Comparison of ENCODE assay signal across 13 mouse cellular contexts in the genomic region with DNA sequence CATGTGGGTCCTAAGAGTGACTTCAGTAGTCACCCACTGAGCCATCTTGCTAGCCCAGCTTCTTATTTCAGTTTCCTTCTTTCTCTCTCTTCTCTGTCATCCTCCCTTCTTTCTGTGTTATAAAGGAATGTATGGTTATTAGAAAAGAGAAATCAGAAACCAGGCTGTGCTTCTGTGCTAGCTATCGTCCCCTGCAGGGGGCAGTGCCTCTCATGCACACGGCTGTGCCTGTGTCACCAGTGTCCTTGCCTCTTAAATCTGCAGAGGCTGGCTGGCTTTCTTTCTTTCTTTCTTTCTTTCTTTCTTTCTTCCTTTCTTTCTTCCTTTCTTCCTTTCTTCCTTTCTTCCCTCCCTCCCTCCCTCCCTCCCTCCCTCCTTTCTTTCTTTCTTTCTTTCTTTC. TPM values are rescaled to one million over a fixed set of nuclear protein-coding genes. Genes with fewer than 3 reads are reported as not detected.
A peak's percentile ranks its signal among the peaks of the same experiment; 100 is the strongest.
DNase-seq lines count a peak whose midpoint lies in the region; ATAC-seq and TF ChIP-seq lines count a peak whose summit lies in the region.
"Not testable (repeated sequence)": the region's sequence is repeated elsewhere in the genome, so short reads cannot be mapped to it uniquely, and the experiment has no call there.
"Had no signal": no experiment of that assay in that cellular context is flagged by ENCODE, and none has a peak within 500 bp of the region (broad histone marks: within the 10 kb centered on the region; RNA-seq: fewer than 3 reads in every experiment).

No protein-coding gene starts in this region.

- H3K9ac ChIP-seq in liver, embryonic 14.5 days (replicated peaks); neural tube, embryonic 15.5 days (replicated peaks): not testable (repeated sequence)

- not testable (repeated sequence) for H3K27me3 ChIP-seq in E14TG2a.4 (ENCODE audit: insufficient read depth, low read length); embryonic facial prominence, embryonic 10.5 days (replicated peaks; ENCODE audit: low read depth, poor library complexity, severe bottlenecking); liver, embryonic 14.5 days (ENCODE audit: control insufficient read depth, insufficient read depth, low read length); neural tube, embryonic 15.5 days (replicated peaks)

- peak; percentile 62 to 72 for DNase-seq in adrenal gland, postnatal 36 days
- peak; percentile 27 for DNase-seq in embryonic facial prominence, embryonic 10.5 days (ENCODE audit: low spot score)
- peak; percentile 45 to 60 for DNase-seq in heart, postnatal 10 days
- peak; percentile 48 for DNase-seq in kidney, postnatal 14 days
- DNase-seq in liver, embryonic 14.5 days (ENCODE audit: low read depth in 3 of 3, low spot score in 3 of 3), result not testable (repeated sequence)
- peak; percentile 50 for DNase-seq in thymus, postnatal 0 days (ENCODE audit: low spot score)

- not testable (repeated sequence) for H3K4me1 ChIP-seq in E14TG2a.4 (replicated peaks; ENCODE audit: low read depth, low read length); embryonic facial prominence, embryonic 10.5 days; liver, embryonic 14.5 days (replicated peaks; ENCODE audit: control insufficient read depth in 2 of 2, insufficient read depth in 2 of 2, low read length in 1 of 2)
- H3K4me1 ChIP-seq in neural tube, embryonic 15.5 days, result peaks cover 14% of the 10 kb centered on the region

- not testable (repeated sequence) for H3K4me2 ChIP-seq in liver, embryonic 14.5 days (ENCODE audit: low read depth); neural tube, embryonic 15.5 days

- 72% methylated on average over 2 of the region's 2 CpGs for WGBS in embryonic facial prominence, embryonic 10.5 days
- 57% methylated on average over 2 of the region's 2 CpGs for WGBS in liver, embryonic 14.5 days (ENCODE audit: insufficient replicate concordance)
- 43% methylated on average over 2 of the region's 2 CpGs for WGBS in neural tube, embryonic 15.5 days

- H3K4me3 ChIP-seq in E14TG2a.4 (replicated peaks; ENCODE audit: low read length); embryonic facial prominence, embryonic 10.5 days; liver, embryonic 14.5 days (ENCODE audit: insufficient read depth in 1 of 2, low read depth in 2 of 2, low read length in 2 of 2); neural tube, embryonic 15.5 days (replicated peaks): not testable (repeated sequence)

- H3K36me3 ChIP-seq in E14TG2a.4 (ENCODE audit: insufficient read depth, low read length), result peaks cover 90% of the 10 kb centered on the region
- H3K36me3 ChIP-seq in embryonic facial prominence, embryonic 10.5 days (replicated peaks), result peaks cover 90% of the 10 kb centered on the region
- H3K36me3 ChIP-seq in liver, embryonic 14.5 days (replicated peaks; ENCODE audit: control insufficient read depth, insufficient read depth, low read depth), result peaks cover 35% of the 10 kb centered on the region
- peaks cover 76% of the 10 kb centered on the region for H3K36me3 ChIP-seq in neural tube, embryonic 15.5 days

- intact Hi-C loops in heart, postnatal 10 days (cut with DNase I), result loop anchor here (1.0 kb wide), 1 partner anchor 44 kb away; no protein-coding TSS in a partner anchor

- not testable (repeated sequence) for H3K9me3 ChIP-seq in E14TG2a.4 (ENCODE audit: low read length); embryonic facial prominence, embryonic 10.5 days; liver, embryonic 14.5 days (ENCODE audit: control insufficient read depth, low read length); neural tube, embryonic 15.5 days (replicated peaks)

- not testable (repeated sequence) for H3K27ac ChIP-seq in embryonic facial prominence, embryonic 10.5 days (replicated peaks); liver, embryonic 14.5 days; neural tube, embryonic 15.5 days (replicated peaks)

- not testable (repeated sequence) for TF ChIP-seq EP300 in liver, embryonic 14.5 days (IDR thresholded peaks at IDR 0.05; ENCODE audit: low read depth)

- not testable (repeated sequence) for ATAC-seq in liver, embryonic 14.5 days (ENCODE audit: insufficient read depth)
- peak; percentile 74; the same call in 1 of the 2 replicates for ATAC-seq in neural tube, embryonic 15.5 days (ENCODE audit: low FRiP score)

- peak; percentile 31 for TF ChIP-seq CTCF in E14TG2a.4 (conservative IDR thresholded peaks at IDR 0.05; ENCODE audit: low read length)
- TF ChIP-seq CTCF in liver, embryonic 14.5 days (IDR thresholded peaks at IDR 0.05; ENCODE audit: low read depth), result peak; percentile 67

RNA-seq across cellular contexts. Expression of gene U90926, which starts 19.5 kb away (rescaled TPM):
- not detected for total RNA-seq in adrenal gland, postnatal 36 days (2021)
- not detected in 2 replicates for polyA plus RNA-seq in embryonic facial prominence, embryonic 10.5 days (2016; fragmentation: Nextera tagmentation; extraction: Ambion mirVana)
- not detected for total RNA-seq in heart, postnatal 10 days (2021)
- not detected in 2 replicates for polyA plus RNA-seq in liver, embryonic 14.5 days (2012; rRNA removed)
- not detected in 2 replicates for polyA plus RNA-seq in liver, embryonic 14.5 days (2014; fragmentation: Nextera tagmentation; extraction: Ambion mirVana)
- not detected in 2 replicates for polyA plus RNA-seq in neural tube, embryonic 15.5 days (2015; fragmentation: Nextera tagmentation; extraction: Ambion mirVana)
- 0.48 and 0.63 TPM in 2 replicates for polyA plus RNA-seq in thymus, postnatal 0 days (2015; fragmentation: Nextera tagmentation; extraction: Ambion mirVana)
- polyA plus RNA-seq: forebrain, embryonic 15.5 days; heart, embryonic 12.5 days; kidney, embryonic 15.5 days; limb, embryonic 15.5 days; midbrain, embryonic 13.5 days had no signal

RNA-seq across cellular contexts. Expression of gene Uso1, which starts 58.0 kb away (rescaled TPM):
- total RNA-seq in adrenal gland, postnatal 36 days (2021), result 100 to 1,000 TPM in 1 of 2 experiments, 10 to 100 TPM in 1; 93.3 to 104 TPM
- 36.8 and 38.0 TPM in 2 replicates for polyA plus RNA-seq in embryonic facial prominence, embryonic 10.5 days (2016; fragmentation: Nextera tagmentation; extraction: Ambion mirVana)
- total RNA-seq in heart, postnatal 10 days (2021), result 10 to 100 TPM; 42.9 to 46.4 TPM
- 11.1 and 18.6 TPM in 2 replicates for polyA plus RNA-seq in liver, embryonic 14.5 days (2012; rRNA removed)
- polyA plus RNA-seq in liver, embryonic 14.5 days (2014; fragmentation: Nextera tagmentation; extraction: Ambion mirVana), result 14.3 and 14.7 TPM in 2 replicates
- 36.5 and 37.9 TPM in 2 replicates for polyA plus RNA-seq in neural tube, embryonic 15.5 days (2015; fragmentation: Nextera tagmentation; extraction: Ambion mirVana)
- polyA plus RNA-seq in thymus, postnatal 0 days (2015; fragmentation: Nextera tagmentation; extraction: Ambion mirVana), result 32.6 and 43.5 TPM in 2 replicates
